Mouse (Mus musculus): ENCODE measurements at regions not wholly inside any gene's neighbourhood (a gene's known extent, or its start where the extent isn't known, plus 50 kb on each side); places are given as distances from the start of the nearest gene placed in this dataset.

GRCm38 (mm10) chr2:116444163-116444562 lies 378.5 kb upstream of the Meis2 start:
- TF ChIP-seq POLR2A (IDR thresholded peaks at IDR 0.05; ENCODE audit: extremely low read depth, insufficient read depth, low read length) (no peak), CTCF (IDR thresholded peaks at IDR 0.05; ENCODE audit: extremely low read depth, insufficient read depth, low read length) (no peak)
- no peaks in the 10 kb centered on the region; the same call in 1 of the 2 replicates for H3K4me1 ChIP-seq (ENCODE audit: control insufficient read depth, insufficient read depth, low read length)
- H3K4me3 ChIP-seq (ENCODE audit: insufficient read depth, low read length), result no peak overlapping the region
- H3K27ac ChIP-seq (ENCODE audit: insufficient read depth, low read length), result no peak overlapping the region; the same call in 1 of the 2 replicates

- no peak for TF ChIP-seq CTCF (IDR thresholded peaks at IDR 0.05; ENCODE audit: extremely low read depth, insufficient read depth, low read length)
- TF ChIP-seq POLR2A (IDR thresholded peaks at IDR 0.05; ENCODE audit: extremely low read depth, insufficient read depth, low read length), result no peak
- no peaks in the 10 kb centered on the region; the same call in 1 of the 2 replicates for H3K4me1 ChIP-seq (ENCODE audit: control insufficient read depth, insufficient read depth, low read length)
- H3K4me3 ChIP-seq (ENCODE audit: insufficient read depth, low read length), result no peak overlapping the region
- no peak overlapping the region for H3K27ac ChIP-seq (ENCODE audit: insufficient read depth, low read length)
These were observed 374.6 kb upstream of the Meis2 start for GRCm38 (mm10) chr2:116440252-116440651.

DNA sequence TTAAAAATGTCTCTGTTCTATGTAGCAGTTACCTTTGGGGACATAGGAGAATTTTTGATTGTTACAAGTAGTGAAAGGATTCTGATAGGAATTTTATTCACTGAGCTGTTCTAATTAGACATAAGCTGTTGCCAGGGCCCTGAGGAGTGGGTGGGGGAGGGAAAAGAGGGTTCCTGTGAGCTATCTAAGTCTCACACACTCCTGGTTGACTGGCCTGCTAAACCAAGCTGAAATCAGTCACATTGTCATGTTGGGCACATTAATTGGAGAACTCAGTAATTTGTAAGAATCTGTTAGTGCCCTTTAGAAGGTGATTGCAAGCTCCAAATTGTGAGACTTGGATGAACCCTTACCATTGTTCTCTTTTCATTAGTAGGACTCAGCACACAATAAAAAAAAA lies 367.8 kb upstream of the Meis2 start:
- Histone ChIP-seq H3K27ac (ENCODE audit: insufficient read depth, low read length) (no peak overlapping the region), H3K4me1 (ENCODE audit: control insufficient read depth, insufficient read depth, low read length) (no peaks in the 10 kb centered on the region), H3K4me3 (ENCODE audit: insufficient read depth, low read length) (no peak overlapping the region)
- no peak for TF ChIP-seq POLR2A (IDR thresholded peaks at IDR 0.05; ENCODE audit: extremely low read depth, insufficient read depth, low read length)
- TF ChIP-seq CTCF (IDR thresholded peaks at IDR 0.05; ENCODE audit: extremely low read depth, insufficient read depth, low read length), result no peak

- H3K4me1 ChIP-seq (ENCODE audit: control insufficient read depth, insufficient read depth, low read length), result no peaks in the 10 kb centered on the region
- H3K27ac ChIP-seq (ENCODE audit: insufficient read depth, low read length), result no peak overlapping the region
- TF ChIP-seq CTCF (IDR thresholded peaks at IDR 0.05; ENCODE audit: extremely low read depth, insufficient read depth, low read length), result no peak
- H3K4me3 ChIP-seq (ENCODE audit: insufficient read depth, low read length), result no peak overlapping the region
These were observed 358.5 kb upstream of the Meis2 start for GRCm38 (mm10) chr2:116424131-116424530.

- Histone ChIP-seq H3K4me1 (ENCODE audit: control insufficient read depth, insufficient read depth, low read length) (peaks cover 1% of the 10 kb centered on the region; the same call in 1 of the 2 replicates), H3K4me3 (ENCODE audit: insufficient read depth, low read length) (no peak overlapping the region), H3K27ac (ENCODE audit: insufficient read depth, low read length) (no peak overlapping the region)
- TF ChIP-seq CTCF (IDR thresholded peaks at IDR 0.05; ENCODE audit: extremely low read depth, insufficient read depth, low read length), result no peak
- TF ChIP-seq POLR2A (IDR thresholded peaks at IDR 0.05; ENCODE audit: extremely low read depth, insufficient read depth, low read length), result no peak
These were observed 352.0 kb upstream of the Meis2 start for GRCm38 (mm10) chr2:116417428-116418195.

DNA sequence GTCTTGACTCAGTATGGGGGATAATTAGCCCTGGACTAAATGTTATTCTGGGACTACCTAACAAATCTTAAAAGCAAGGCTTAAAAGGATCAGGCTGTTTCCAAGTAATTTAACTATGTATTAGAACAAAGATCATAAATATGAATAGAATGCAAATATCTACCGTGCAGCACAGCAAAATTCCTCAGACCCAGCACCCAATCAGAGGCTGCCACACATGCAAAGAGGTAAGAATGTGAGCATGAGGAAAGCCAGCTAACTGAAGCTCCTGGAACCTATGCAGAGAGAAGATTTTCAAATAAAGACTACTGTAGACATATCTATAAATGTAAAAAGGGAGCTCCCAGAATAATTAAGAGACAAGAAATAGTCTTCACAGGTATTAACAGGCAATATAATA lies 350.1 kb upstream of the Meis2 start:
- Histone ChIP-seq H3K4me1 (ENCODE audit: control insufficient read depth, insufficient read depth, low read length) (peaks cover 1% of the 10 kb centered on the region; the same call in 1 of the 2 replicates), H3K4me3 (ENCODE audit: insufficient read depth, low read length) (no peak overlapping the region), H3K27ac (ENCODE audit: insufficient read depth, low read length) (no peak overlapping the region)
- TF ChIP-seq POLR2A (IDR thresholded peaks at IDR 0.05; ENCODE audit: extremely low read depth, insufficient read depth, low read length) (no peak), CTCF (IDR thresholded peaks at IDR 0.05; ENCODE audit: extremely low read depth, insufficient read depth, low read length) (no peak)

GRCm38 (mm10) chr2:116402113-116402512 lies 336.5 kb upstream of the Meis2 start:
- H3K4me1 ChIP-seq (ENCODE audit: control insufficient read depth, insufficient read depth, low read length), result no peaks in the 10 kb centered on the region
- H3K4me3 ChIP-seq (ENCODE audit: insufficient read depth, low read length), result no peak overlapping the region
- H3K27ac ChIP-seq (ENCODE audit: insufficient read depth, low read length), result no peak overlapping the region
- TF ChIP-seq CTCF (IDR thresholded peaks at IDR 0.05; ENCODE audit: extremely low read depth, insufficient read depth, low read length) (no peak), POLR2A (IDR thresholded peaks at IDR 0.05; ENCODE audit: extremely low read depth, insufficient read depth, low read length) (no peak)

DNA sequence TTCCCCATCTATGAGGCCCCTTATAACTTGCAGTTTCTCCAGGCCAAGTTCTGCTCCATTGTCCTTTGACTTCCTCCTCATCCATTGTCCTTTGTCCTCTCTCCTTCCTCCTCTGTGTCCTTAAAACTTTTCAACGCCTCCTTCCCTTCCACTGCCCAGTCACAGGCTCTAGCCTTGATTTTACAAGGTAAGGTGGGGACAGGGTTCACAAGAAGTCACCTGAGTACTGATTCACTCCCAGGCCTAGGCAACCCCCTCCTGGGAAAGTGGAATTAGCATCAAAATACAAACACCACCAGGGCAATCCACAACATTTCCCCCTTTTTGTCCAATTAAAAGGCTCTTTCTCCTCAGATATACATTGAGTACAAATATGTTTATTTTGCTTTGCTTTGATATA lies 334.3 kb upstream of the Meis2 start:
- TF ChIP-seq CTCF (IDR thresholded peaks at IDR 0.05; ENCODE audit: extremely low read depth, insufficient read depth, low read length) (no peak), POLR2A (IDR thresholded peaks at IDR 0.05; ENCODE audit: extremely low read depth, insufficient read depth, low read length) (no peak)
- no peak overlapping the region for H3K4me3 ChIP-seq (ENCODE audit: insufficient read depth, low read length)

DNA sequence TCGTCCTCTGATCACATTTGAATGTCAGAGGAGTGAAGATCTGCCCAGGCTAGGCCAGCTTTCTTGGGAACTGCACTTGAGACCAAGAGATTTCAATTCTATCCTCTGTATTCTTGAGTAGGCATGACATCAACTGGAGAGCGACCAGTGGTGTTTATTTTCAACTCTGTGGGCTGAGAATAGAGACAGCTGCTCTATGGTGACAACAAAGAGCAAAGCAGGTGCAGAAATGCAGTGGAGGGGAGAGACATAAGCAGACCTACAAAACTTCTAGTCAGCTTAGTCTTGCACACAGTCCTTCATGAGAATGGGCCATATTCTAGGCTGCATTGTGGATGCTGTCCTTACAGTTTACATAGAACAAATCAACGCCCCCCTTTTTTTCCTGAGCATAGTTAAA lies 303.2 kb upstream of the Meis2 start:
- Histone ChIP-seq H3K27ac (ENCODE audit: insufficient read depth, low read length) (no peak overlapping the region), H3K4me1 (ENCODE audit: control insufficient read depth, insufficient read depth, low read length) (no peaks in the 10 kb centered on the region), H3K4me3 (ENCODE audit: insufficient read depth, low read length) (no peak overlapping the region)
- no peak for TF ChIP-seq POLR2A (IDR thresholded peaks at IDR 0.05; ENCODE audit: extremely low read depth, insufficient read depth, low read length)
- TF ChIP-seq CTCF (IDR thresholded peaks at IDR 0.05; ENCODE audit: extremely low read depth, insufficient read depth, low read length), result no peak

More for the DNA sequence above, 334.3 kb upstream of the Meis2 start:
- H3K27ac ChIP-seq (ENCODE audit: insufficient read depth, low read length), result no peak overlapping the region
- no peaks in the 10 kb centered on the region for H3K4me1 ChIP-seq (ENCODE audit: control insufficient read depth, insufficient read depth, low read length)

- no peak overlapping the region for H3K27ac ChIP-seq (ENCODE audit: insufficient read depth, low read length)
- no peaks in the 10 kb centered on the region for H3K4me1 ChIP-seq (ENCODE audit: control insufficient read depth, insufficient read depth, low read length)
- H3K4me3 ChIP-seq (ENCODE audit: insufficient read depth, low read length), result no peak overlapping the region
- TF ChIP-seq CTCF (IDR thresholded peaks at IDR 0.05; ENCODE audit: extremely low read depth, insufficient read depth, low read length) (no peak), POLR2A (IDR thresholded peaks at IDR 0.05; ENCODE audit: extremely low read depth, insufficient read depth, low read length) (no peak)
These were observed 298.5 kb upstream of the Meis2 start for GRCm38 (mm10) chr2:116364136-116364535.

Data from cortical plate, adult 2 months (tissue).